Mouse (Mus musculus) kidney, embryonic 16.5 days (tissue): ENCODE results near the gene Adam6b. TPM values are rescaled to one million over a fixed set of nuclear protein-coding genes. Genes with fewer than 3 reads are reported as not detected.

Experiments
- polyA plus RNA-seq: library from polyadenylated mRNA; unstranded; fragments of >200 nt; fragmentation: Nextera tagmentation; extraction: Ambion mirVana; gene quantifications from 2 replicates; pipeline ENCODE4 v1.2.1, GENCODE M21; 2015

The Adam6b gene
- polyA plus RNA-seq, 1 experiment from 2014 or later: not detected

Other genes with a start within 250 kb of the Adam6b start
- not detected in 2 replicates for gene Adam6a, start 54.4 kb downstream of the Adam6b start, polyA plus RNA-seq